Mouse (Mus musculus) ovary, adult 18-20 months (tissue): Measurements from ENCODE around the gene Sod1.

Source experiments
- DNase-seq: peaks from one replicate; pipeline ENCODE4 v3.0.0; 2022; ENCODE audit warnings: low spot score, mixed read lengths

The Sod1 gene

DNA sequence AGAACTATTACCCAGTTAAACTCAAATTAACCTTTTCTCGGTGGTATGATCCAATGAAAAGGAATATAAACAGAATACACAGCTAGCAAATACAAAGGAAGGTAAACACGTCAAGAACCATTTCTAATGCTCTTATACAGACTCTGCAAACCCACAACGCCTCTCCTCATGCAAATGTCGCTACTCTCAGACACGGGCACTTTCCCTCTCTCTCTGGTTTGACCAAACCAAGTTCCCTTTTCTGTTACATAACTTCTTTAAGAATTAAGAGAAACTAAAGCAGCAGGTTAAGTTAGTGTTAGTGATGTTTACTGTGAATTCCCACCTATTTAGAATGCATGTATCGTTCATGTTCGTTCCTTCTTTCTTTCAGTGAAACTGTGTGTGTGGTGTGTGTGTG lies 38.4 kb downstream of the Sod1 start:
- DNase-seq = no peak

GRCm38 (mm10) chr16:90259623-90260022 lies 39.1 kb downstream of the Sod1 start:
- DNase-seq = no peak

GRCm38 (mm10) chr16:90260097-90260496 lies 39.5 kb downstream of the Sod1 start:
- no peak for DNase-seq

DNA sequence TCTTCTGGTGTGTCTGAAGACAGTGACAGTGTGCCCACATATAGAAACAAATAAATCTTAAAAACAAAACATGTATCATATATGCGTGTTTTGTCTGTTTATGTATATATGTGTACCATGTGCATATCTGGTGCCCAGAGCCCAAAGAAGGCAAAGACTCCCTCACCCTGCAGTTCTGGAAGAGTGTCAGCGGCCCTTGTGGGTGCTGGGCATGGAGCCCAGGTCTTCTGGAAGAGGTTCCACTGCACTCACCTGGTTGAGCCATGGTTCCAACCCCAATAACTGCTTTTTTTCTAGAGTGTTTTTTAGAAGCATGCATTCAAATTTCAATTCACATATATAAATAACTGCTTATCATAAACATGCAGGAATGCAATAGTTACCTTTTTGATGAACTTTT lies 41.2 kb downstream of the Sod1 start:
- DNase-seq = no peak

DNA sequence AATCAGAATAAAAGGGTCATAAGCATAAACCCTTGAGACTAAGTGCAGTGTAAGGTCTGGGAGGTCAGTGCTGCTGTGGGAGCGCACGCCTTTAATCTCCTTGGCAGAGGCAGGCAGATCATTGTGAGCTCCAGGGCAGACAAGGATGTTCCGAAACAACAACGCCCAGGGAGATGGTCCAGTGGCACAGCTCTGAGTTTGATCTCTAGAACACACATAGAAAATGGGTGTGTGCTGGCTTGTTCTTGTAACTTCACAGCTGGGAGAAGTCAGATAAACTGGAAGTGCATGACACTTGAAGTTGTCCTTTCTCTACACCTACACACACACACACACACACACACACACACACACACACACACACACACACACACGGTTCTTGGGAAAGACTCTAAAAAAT lies 43.5 kb downstream of the Sod1 start:
- no peak for DNase-seq

- DNase-seq = no peak
These were observed 44.6 kb downstream of the Sod1 start for GRCm38 (mm10) chr16:90265106-90265505.

DNA sequence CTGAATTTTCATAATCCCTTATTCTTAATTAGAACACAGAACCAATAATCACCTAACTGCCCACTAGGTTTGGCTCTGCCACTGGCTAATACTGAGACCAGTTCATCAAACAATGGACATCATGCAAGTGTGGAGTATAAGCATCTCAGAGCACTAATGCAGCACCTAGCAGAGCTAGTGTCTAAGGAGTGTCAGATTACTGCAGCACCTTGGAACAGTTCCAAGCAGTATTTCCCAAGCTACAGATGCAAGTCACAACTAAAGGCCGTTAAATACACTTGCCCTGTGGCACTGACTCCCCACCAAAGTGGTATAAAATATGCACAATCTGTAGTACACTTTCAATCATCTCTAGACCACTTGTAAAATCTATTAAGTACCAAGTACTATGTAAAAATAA lies 46.0 kb downstream of the Sod1 start:
- no peak for DNase-seq

- DNase-seq = no peak
These were observed 55.0 kb downstream of the Sod1 start for GRCm38 (mm10) chr16:90275521-90275920.
